Mouse (Mus musculus): ENCODE results near the gene Cmpk1. TPM values are rescaled to one million over a fixed set of nuclear protein-coding genes. Genes with fewer than 3 reads are reported as not detected.

The Cmpk1 gene
- 42.5 to 54.1 TPM (median 51.3 TPM) in 4 replicates for total RNA-seq (2023; ENCODE audit: inconsistent age)

GRCm38 (mm10) chr4:114986591-114987432, at the start of gene Cmpk1:
Gene Cmpk1, minus strand, starts transcription at chr4:114987241.

GRCm38 (mm10) chr4:114999773-115000428, 12.9 kb upstream of the Cmpk1 start, which contains the start of gene Stil:
Gene Stil, plus strand, starts transcription at chr4:115000159.

GRCm38 (mm10) chr4:114925917-114926312, 61.1 kb downstream of the Cmpk1 start, which contains the start of gene Foxe3:
Gene Foxe3, minus strand, starts transcription at chr4:114926013.

Other genes with a start within 250 kb of the Cmpk1 start
- gene Gm12830, start 165.5 kb downstream of the Cmpk1 start, total RNA-seq (2023; ENCODE audit: inconsistent age) = not detected in 4 replicates
- gene Foxd2, start 78.4 kb downstream of the Cmpk1 start, total RNA-seq (2023; ENCODE audit: inconsistent age) = 0.90 to 1.6 TPM (median 1.1 TPM) in 4 replicates
- gene Foxe3, start 61.2 kb downstream of the Cmpk1 start, total RNA-seq (2023; ENCODE audit: inconsistent age) = not detected in 4 replicates
- gene Stil, start 12.9 kb upstream of the Cmpk1 start, total RNA-seq (2023; ENCODE audit: inconsistent age) = 0.83 to 0.97 TPM (median 0.96 TPM) in 4 replicates
- 0.45 to 0.60 TPM in 2 of 4 replicates, not detected in the others for gene Tal1, start 69.2 kb upstream of the Cmpk1 start, total RNA-seq (2023; ENCODE audit: inconsistent age)
- not detected in 4 replicates for gene Pdzk1ip1, start 101.5 kb upstream of the Cmpk1 start, total RNA-seq (2023; ENCODE audit: inconsistent age)
- not detected in 4 replicates for gene Cyp4x1, start 147.0 kb upstream of the Cmpk1 start, total RNA-seq (2023; ENCODE audit: inconsistent age)

All from B cell, adult (primary cell).